Mouse (Mus musculus) 416B (cell line): ENCODE measurements at regions not wholly inside any gene's neighbourhood (a gene's known extent, or its start where the extent isn't known, plus 50 kb on each side); places are given as distances from the start of the nearest gene placed in this dataset.

Source experiments
- DNase-seq: peaks from one replicate; pipeline ENCODE4 v3.0.0; 2011; ENCODE audit warnings: low read depth

DNA sequence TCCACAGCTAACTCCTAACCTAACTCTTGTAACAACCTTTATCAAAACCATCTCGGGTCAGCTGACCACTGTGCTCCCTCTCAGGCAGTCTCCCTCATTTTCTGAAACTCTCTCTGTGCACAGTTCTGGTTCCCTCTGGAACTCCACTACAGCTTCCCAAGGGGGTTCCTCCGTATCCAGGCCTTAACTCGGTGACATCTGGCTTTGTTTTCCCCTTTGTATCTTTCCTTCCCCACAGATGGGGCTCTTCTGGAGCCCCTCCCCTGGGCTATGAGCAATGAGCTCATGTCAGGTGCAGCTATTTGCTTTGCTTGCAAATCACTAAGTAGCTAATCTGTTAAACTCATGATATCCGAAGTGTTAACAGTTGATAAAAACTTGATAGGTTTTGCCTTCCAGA, 535.6 kb downstream of the Slc4a3 start:
- no peak for DNase-seq

DNA sequence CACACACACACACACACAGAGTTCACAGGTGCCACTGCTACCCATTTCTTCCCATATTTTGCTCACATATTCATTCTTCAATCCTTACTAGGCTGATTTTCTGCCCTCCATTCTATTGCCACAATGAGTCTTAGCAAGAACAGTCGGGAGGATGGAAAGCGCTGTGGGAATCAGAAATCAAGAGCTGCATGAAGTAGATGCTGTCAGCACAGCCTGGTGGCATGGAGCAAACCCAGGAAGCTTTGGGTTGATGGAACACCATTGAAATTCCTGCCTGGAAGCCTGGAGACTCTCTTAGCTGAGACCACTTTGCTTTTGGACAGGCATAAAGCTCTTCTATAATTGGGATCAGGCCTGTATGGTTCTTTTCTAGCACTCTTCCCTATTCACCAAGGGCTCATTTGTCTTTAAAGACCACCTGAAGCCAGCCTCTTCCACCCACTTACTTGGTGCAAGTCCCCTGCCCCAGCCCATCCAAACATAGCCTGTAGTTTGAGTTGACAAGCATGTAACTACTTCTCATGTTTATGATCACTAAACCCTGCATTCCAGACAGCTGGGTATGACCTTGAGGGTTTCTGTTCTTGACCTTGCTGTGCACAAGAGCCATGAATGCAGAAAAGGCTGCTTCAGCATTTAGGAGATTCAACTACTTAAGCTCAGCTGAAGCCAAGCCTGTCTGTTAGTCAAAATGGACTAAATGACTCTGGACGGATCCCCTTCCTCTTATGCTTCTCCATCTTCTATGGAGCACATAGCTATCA, 537.4 kb downstream of the Slc4a3 start:
- no peak for DNase-seq

DNA sequence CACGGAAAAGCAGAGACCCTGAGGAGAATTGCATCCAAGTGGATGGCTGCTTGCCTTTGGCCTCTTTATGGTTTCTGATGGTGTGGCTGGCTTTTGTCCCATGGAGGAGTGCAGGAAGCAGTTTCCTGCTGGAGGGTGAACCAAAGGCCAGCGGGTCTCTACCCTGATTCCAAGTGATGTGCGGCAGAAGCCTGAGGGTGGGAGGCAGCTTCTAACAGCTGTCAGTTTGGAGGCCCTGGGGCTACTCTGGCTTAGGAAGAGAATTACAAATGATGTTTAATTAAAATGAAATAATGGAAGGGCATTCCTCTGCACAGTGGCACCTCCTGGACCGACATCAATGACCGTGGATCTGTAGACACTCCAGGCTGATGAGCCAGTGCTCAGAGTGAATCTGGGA, 545.0 kb downstream of the Slc4a3 start:
- no peak for DNase-seq

DNA sequence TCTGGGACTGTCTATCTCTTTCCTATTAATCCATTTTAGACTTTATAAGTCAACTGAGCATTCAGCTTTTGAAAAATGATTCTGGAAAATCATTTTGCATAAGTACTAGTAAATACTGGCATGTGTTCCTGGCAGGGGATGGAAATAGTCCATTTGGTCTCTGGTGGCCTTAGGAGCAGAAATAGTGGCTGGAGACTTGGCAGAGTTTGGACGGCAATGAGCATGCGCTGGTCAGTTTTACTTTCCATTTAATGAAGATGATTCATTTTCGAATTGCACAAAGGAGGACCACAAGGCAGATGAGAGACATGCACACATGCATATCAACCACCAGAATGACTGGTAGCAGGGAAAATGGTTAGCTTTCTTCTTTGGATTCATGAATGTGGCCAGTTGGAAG, 567.2 kb downstream of the Slc4a3 start:
- DNase-seq = no peak

DNA sequence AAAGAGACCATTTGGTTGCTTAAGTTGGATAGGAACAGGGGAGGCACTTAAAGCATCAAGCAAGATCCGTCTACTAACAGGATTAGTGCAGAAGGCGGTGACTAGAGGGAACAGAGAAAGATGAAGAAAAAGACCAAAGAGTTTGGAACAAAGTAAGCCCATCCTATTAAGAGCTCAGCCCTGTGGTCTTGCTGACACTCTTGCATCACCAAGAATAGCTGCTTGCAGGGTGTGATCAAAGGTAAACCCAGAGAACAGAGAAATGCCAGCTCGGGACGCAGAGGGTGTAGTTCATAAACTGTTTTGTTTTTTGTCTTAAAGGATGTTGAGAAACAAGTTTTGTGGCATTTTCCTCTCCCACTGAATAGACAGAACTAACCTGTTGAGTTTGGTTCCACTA, 574.8 kb downstream of the Slc4a3 start:
- no peak for DNase-seq

DNA sequence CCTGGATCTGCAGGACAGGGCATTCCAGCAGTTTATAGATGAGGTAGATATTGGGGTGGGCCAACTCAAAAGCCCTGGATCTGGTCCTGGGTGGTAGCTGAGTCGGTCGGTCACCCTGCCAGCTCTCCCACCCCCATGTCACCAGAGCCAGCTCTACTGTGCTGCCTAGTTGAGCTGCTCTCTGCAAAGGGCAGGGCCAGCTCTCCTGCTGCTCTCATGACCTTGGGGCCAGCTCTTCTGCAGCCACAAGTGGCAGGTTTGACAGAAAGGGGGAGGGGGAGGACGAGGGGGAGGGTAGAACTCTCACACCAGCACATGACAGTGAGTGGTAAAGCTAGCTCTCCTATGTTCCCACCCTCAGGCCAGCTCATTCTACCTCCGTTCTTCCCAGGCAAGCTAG, 584.3 kb downstream of the Slc4a3 start:
- no peak for DNase-seq

DNA sequence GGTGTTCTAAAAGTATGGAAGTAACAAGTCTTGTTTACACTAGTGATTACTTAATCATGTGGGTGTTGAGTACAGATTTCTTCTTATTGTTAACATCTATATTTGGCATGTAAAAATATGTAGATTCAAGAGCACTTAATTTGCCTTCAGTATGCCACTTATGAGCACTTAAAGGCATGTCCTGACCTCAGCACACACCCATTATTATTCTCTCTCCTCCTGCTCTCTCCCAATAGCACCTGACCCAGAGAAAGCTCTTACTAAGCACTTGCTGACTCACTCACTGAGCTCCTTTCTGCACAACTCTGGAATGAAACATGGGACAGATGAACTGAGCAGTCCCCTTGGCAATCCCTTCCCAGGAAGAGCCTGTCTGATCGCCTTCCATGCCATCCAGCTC, 590.7 kb downstream of the Slc4a3 start:
- no peak for DNase-seq

DNA sequence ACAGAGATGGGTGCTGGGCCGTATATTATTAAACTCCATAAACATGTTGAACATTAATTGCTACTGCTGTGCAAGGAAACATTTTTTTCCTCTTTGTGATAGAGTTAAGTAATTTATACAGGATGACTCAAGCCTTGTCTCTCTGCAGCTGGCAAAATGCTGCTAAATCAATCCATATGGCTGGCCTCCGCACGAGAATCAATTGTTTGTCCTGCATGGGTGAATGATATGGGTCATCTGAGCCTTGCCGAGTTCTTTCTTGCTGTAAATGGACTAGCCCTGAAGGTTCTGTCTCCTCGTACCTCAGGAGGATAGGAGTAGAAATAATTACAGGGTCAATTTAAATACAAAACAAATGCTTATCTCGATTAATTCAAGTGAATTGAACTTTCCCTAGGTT, 591.6 kb downstream of the Slc4a3 start:
- DNase-seq = no peak

DNA sequence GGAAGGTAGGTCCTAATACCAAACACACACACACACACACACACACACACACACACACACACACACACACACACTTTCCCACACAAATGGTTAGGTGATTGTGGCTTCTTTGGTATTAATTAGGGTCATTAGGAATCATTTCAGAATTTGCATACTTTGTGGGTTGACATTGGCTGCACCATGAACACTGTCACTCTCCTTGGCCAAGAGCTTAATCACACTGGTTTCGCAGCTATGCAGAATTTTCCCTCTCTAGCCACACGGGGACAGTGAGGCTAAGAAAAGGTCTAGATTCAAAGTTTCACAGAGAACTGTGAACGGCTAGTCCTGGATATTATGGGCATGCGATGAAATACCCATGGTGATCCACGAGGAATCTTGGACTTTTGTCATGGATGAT, 597.5 kb downstream of the Slc4a3 start:
- no peak for DNase-seq

DNA sequence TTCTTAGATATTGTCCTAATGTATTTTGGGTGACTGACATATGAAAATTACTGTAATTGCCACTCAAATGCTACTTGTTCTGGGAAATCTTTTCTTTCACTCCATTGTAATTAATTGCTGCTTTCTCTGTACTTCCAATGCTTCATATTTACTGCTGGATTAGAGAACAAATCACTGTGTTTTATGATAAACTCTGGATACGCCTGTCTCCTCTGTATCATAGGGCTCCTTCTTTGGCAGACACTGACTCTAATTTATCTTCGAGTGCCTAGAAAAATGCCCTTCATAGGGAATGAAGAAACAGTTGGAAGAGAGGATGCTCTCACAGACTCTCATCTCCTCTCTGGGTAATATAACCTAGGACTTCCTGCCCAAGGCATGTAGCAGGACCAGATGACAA, 602.9 kb downstream of the Slc4a3 start:
- DNase-seq = no peak

DNA sequence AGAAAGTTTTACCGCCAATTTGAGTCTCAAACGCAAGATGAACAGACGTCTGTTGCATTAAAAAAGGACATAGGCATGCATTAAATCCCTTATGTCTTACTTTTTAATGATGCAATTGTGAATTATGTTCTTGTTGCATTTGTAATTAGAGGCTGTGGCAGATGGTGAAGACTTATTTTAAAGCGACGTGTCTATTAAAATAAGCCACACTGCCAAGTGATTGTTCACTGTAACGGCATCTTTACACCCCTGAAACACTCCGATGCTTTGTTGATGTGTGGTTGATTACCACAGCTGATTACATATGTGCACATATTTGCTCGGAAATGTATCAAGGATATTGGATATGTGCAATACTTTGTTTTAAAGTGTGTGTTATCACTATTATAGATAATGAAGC, 610.2 kb downstream of the Slc4a3 start:
- DNase-seq = no peak

DNA sequence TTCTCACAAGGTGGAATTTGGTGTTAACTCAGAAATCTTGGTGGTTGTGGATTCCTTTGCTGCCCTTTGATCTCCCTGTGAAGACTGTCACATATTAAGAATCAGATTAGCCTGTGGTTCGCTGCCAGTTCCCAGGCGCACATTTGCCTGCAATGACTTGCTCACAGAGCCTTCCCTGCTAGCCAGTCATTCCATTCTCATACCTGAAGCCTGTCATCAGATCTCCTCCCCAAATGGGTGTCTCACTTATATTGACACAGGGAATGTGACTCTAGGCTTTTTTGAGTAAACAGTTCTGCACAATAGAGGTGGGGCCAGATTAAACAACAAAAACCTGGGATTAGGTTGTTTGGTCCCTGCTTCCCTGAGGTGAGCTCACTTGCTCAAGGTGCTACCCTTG, 621.4 kb downstream of the Slc4a3 start:
- no peak for DNase-seq

DNA sequence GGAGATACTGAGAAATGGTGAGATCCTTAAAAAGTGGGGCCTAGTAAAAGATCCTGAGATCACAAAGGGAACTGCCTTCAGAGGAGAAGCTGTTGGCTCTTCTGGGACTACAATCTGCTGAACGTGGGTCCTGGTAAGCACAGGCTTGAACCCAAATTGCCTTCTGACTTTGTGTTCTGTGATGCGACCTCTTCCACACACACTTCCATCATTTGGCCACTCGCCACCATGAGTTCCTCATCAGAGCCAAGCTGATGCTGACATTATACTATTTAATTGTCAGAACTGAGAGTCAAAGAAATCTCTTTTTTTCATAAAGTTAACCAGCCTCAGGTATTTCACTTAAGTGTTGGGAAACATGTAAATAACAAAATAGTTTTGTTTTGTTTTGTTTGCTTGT, 635.1 kb downstream of the Slc4a3 start:
- DNase-seq = no peak

DNA sequence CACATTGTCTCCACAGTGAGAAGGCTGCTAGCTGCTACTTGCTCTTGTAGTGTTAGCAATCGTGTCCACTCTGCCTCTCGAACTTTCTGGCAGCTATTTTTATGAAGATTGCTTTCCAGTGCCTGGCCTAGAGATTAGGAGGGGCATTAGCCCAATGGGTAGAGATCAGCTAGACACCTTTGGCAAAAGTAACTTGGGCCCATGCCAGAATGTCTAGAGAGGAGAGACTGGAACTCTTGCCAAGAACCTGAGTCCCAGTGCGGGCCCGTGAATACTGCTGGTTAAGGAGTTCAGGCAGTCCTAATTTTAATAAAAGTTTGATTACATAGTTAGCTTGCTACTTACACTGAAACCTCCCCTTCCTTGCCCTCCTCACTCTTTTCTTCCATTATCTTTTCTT, 648.8 kb downstream of the Slc4a3 start:
- DNase-seq = no peak

DNA sequence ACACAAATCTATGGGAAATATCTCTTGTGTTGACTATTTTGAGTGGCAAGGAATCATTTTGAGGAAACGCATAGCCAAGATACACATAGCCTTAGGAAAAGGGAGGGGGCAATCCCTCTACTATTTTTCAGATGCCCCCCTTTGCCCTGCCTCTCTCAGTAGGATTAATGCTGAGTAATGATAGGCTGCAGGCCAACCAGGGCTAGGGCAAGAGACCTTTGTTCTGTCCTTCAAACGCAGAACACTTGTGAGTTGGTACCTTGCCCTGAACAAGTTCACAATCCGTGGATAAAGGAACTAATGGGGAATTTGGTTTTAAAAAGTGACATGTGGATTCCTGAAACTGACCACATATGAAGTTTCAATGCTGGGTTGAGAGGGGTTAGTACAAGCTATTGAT, 651.6 kb downstream of the Slc4a3 start:
- DNase-seq = no peak

DNA sequence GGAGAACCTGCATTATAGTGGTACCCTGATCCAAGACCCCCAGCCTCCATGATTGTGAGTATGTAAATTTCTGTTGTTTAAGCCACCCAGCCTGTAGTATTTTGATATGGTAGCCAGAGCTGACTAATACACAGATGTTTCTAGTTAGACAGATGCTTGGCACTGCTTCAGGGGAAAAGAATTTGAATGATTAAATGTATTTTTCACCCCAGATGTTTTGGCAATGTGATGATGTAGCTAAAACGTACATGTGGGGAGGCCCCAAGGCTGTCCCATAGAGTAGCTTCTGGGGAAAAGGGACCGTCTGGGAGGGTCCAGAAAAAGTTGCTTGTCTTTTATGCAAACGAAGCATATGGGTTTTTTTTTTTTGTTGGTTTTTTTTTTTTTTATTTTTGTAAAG, 654.8 kb downstream of the Slc4a3 start:
- no peak for DNase-seq

DNA sequence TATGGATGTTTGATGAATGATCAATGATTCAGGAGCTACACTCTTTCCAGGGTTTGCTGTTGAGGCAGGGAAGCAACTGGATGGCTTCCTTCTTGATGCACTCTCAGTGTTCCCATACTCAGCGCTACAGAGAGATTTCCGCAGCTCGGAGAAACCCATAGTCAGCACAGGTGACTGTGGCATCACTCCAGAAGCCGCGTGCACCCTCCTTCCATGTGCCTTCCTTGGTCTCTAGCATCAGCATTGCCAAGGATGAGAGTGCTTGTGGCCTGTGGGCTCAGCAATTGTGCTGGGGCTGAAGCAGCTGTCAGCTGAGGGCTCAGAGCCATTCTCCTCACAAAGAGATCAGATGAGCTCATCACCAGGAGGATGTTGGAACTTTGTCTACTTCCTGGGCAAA, 666.4 kb downstream of the Slc4a3 start:
- no peak for DNase-seq

DNA sequence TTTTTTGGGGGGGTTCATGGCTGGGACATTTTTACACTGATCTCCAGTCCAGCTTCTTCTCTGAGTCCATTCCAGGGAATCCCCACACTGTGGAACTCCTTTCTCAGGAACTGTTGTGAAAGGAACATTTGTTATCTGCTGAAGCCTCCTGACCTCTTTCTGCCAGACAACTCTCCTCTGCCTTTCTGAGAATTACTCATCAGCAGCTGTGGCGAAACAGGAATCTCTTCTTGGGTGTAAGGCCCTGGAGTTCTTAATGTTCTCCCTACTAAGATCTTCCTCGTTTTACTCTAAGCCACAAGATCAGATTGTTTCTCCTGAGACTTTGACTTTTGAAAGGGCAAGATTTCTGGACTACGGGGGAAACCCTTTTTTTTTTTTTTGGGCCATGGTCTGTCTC, 698.7 kb downstream of the Slc4a3 start:
- no peak for DNase-seq

DNA sequence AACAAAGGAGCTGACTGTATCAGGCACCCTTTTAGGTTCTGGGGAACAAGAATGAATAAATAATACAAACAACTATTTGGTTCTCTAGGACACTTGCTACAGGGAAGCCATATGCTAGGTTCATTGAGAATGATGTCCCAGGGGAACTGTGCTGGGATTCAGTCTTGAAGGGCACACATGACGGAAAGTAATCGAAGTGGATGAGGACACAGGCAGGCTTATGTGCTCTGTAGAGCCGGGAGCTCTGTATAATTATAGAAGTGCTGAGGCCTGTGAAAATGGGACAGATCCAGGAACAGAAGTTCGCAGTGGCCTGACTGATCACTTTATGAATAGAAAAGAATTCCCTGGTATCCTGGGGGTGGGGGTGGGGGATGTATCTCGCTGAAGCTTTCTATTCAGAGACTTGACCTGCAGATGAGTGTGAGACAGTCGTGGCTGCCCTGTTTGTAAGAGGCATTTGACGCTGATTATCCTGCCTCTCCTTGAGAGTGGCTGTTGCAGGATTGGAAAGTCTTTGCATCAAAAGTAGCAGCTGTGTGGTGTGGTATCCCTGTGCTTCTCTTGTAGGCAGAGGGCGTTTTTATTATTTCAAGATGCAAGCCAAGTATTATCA, 700.2 kb downstream of the Slc4a3 start:
- no peak for DNase-seq

DNA sequence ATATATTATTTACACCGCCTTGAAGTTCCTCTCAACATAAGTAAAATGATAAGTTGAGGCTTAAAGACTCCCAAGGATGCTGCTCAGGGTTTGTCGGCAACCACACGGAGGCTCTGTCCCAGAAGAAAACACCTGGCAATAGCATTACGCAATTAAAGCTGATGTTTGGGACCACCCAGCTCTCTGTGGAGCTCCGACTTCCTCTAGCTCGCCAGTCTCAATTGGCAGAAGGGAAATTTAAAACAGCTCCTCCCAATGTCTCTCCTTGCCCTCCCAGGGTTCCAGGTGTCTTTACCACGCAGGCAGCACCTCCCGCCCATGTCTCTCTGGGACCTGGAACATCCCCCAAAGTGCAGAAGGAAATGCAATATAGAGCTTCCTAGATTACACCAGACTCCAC, 701.1 kb downstream of the Slc4a3 start:
- no peak for DNase-seq

DNA sequence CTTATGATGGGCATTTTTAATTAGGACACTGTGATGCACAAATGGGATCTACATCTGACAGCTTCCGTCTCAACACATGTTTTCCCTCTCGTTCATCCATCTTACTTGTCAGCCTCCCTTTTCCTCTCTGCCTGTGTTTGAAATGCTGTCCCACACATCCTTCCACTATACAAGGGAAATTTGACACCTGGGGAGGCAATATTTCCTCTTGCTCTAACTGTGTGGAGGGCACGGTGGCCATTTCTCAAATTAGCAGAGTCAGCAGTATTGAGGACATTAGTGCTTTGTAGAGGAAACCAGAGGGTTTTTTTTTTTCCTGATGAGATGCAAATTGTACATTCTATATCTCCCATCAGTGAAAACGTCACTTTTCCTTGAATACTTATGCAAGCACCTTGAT, 712.2 kb downstream of the Slc4a3 start:
- no peak for DNase-seq

DNA sequence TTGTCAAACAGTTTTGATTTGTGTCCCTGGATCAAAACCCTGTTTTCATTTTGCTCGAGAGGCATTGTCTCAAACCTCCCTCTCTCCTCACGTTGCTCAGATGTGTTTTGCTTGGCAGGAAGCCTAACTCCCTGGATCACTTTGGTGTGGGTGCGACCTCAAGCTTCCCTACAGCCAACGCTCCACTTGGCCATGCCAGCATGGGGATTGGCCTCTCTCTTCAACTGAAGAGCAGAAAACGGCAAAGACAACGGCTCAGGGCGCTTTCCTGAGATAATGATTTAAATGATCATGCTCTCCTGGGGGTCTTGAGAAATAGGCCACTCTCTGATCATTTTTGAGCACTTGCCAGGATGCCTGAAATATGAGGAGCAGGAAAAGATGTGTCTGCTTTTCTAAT, 730.1 kb downstream of the Slc4a3 start:
- DNase-seq = no peak

DNA sequence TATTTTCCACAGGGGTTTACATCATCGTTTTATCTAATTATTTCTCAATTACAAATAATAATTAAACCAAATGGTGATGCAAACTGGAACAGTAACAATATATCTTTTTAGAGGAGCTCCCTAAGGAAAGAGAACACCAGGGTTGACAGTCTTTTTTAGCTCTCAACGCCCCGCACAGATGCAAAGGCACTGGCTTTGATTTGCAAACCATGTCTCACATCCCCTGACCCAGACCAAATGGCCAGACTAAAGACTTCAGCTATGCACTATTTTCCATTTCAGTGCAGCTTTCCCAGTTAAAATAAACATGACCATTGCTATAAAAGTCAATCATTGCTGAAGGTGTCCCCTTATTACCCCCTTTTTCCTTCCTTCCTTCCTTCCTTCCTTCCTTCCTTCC, 730.6 kb downstream of the Slc4a3 start:
- DNase-seq = no peak

DNA sequence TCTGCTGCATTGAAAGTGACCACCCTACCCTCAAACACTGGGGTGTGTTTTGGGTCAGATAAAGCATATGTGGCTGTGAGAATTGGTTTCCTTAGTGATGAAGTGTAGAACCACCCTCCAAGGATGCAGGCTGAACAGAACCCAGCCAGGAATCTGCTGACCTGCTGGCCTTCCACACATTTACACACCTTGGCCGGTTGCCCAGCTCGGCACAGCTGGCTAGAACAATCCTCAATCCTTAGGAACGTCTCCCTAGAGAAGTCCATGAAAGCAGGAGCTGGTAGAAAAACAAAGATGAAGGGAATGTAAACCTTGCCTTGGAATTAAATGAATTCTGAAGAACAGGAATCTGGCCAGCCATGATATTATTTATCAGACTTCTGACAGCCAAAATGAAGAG, 737.3 kb downstream of the Slc4a3 start:
- no peak for DNase-seq
